Mouse (Mus musculus) liver, embryonic 15.5 days (tissue): ENCODE results near the gene Klhdc8a. TPM values are rescaled to one million over a fixed set of nuclear protein-coding genes. Genes with fewer than 3 reads are reported as not detected.
"Not testable (repeated sequence)": the region's sequence is repeated elsewhere in the genome, so short reads cannot be mapped to it uniquely, and the experiment has no call there.

Experiments
- ATAC-seq: fragments of 200-750 bp; cut with Nextera tagmentation; 2 replicates; pipeline ENCODE4 v1.8.0; 2017; ENCODE audit warnings: moderate number of reproducible peaks, mild to moderate bottlenecking, moderate library complexity; ENCODE audit not compliant: insufficient read depth
- H3K27ac ChIP-seq: fragments of 300-500 bp; sonication (generic); replicated peaks from 2 replicates; pipeline ENCODE4 v1.5.1; 2015; ENCODE audit warnings: mild to moderate bottlenecking, inconsistent platforms
- H3K27me3 ChIP-seq: fragments of 300-500 bp; sonication (generic); 2 replicates; pipeline ENCODE4 v1.6.1; 2015; ENCODE audit warnings: mild to moderate bottlenecking, inconsistent platforms
- H3K36me3 ChIP-seq: fragments of 300-500 bp; sonication (generic); replicated peaks from 2 replicates; pipeline ENCODE4 v1.6.1; 2015; ENCODE audit warnings: moderate library complexity, mild to moderate bottlenecking, inconsistent platforms
- H3K4me1 ChIP-seq: fragments of 300-500 bp; sonication (generic); replicated peaks from 2 replicates; pipeline ENCODE4 v1.6.1; 2015; ENCODE audit warnings: inconsistent platforms
- H3K4me2 ChIP-seq: fragments of 300-500 bp; sonication (generic); 2 replicates; pipeline ENCODE4 v1.6.1; 2015; ENCODE audit warnings: moderate library complexity, mild to moderate bottlenecking, inconsistent platforms
- H3K4me3 ChIP-seq: fragments of 300-500 bp; sonication (generic); replicated peaks from 2 replicates; pipeline ENCODE4 v1.5.1; 2015; ENCODE audit warnings: mild to moderate bottlenecking, inconsistent platforms
- H3K9ac ChIP-seq: fragments of 300-500 bp; sonication (generic); 2 replicates; pipeline ENCODE4 v1.6.1; 2015; ENCODE audit warnings: moderate library complexity, mild to moderate bottlenecking, inconsistent platforms
- H3K9me3 ChIP-seq: fragments of 300-500 bp; sonication (generic); replicated peaks from 2 replicates; pipeline ENCODE4 v1.6.1; 2016; ENCODE audit warnings: inconsistent platforms
- WGBS: fragments of 180-500 bp; shearing (Covaris S2); methylation state at CpG from one replicate; pipeline ENCODE4 v1.1.7; 2015; ENCODE audit warnings: mixed read lengths; ENCODE audit not compliant: insufficient replicate concordance; 5-methylcytosine and 5-hydroxymethylcytosine counted together
- polyA plus RNA-seq: library from polyadenylated mRNA; unstranded; fragments of >200 nt; fragmentation: Nextera tagmentation; extraction: Ambion mirVana; gene quantifications from 2 replicates; pipeline ENCODE4 v1.2.1, GENCODE M21; 2015

The Klhdc8a gene
- polyA plus RNA-seq, 1 experiment from 2014 or later: 0.07 TPM

GRCm38 (mm10) chr1:132271237-132271636, 27.2 kb upstream of the Klhdc8a start:
- WGBS: 55% methylated on average over 3 of the region's 3 CpGs
- H3K9me3 ChIP-seq: no peaks in the 10 kb centered on the region

DNA sequence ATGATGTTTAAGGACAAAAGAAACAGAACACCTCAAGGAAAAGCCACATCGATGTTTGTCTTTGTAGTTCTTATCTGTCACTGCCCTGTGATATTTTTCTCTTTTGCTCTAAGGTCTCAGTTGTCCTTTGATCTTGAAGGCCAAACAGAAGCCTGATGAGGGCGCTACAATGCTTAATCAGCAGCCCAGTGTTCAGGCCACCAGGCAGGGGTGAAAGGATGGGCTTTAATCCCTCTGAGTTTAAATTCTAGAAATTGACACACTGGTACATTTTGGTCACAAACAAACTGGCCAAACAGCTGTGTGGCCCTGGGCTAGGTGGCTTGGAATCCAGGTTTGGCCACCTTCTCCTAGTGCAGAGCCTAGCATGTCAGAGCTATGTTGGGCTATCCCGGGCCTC, 21.7 kb upstream of the Klhdc8a start:
- Histone ChIP-seq H3K4me3 (no peak overlapping the region), H3K36me3 (no peaks in the 10 kb centered on the region), H3K9ac (no peak overlapping the region), H3K4me2 (no peak overlapping the region), H3K27ac (no peak overlapping the region), H3K9me3 (no peaks in the 10 kb centered on the region), H3K4me1 (no peaks in the 10 kb centered on the region), H3K27me3 (peaks cover 2% of the 10 kb centered on the region; the same call in 1 of the 2 replicates)
- no peak for ATAC-seq
- 48% methylated on average over 3 of the region's 3 CpGs for WGBS

More at GRCm38 (mm10) chr1:132271237-132271636, 27.2 kb upstream of the Klhdc8a start:
- no peak overlapping the region for H3K9ac ChIP-seq
- H3K4me3 ChIP-seq: no peak overlapping the region
- H3K4me2 ChIP-seq: no peak overlapping the region
- H3K36me3 ChIP-seq: no peaks in the 10 kb centered on the region
- no peak for ATAC-seq
- H3K27me3 ChIP-seq: peaks cover 6% of the 10 kb centered on the region; the same call in 1 of the 2 replicates
- H3K27ac ChIP-seq: no peak overlapping the region
- no peaks in the 10 kb centered on the region for H3K4me1 ChIP-seq

DNA sequence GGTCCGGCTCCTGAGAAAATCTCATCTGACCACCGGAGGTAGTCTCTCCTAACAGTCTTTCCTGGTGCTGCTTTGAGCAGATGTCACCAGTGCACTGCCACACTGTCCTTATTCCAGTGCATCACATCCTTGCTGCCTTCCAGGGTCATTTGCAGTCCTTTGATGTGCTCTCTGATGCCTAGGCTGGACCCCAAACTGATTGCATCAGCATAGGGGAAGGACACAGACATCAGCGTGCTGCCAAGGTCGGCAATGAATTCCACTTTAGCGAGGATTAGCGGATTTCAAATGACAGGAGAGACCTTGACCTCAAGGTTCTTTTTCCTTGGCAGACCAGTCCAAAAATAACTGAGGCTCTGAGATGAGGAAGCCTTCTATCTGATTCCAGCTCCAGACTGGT, 21.3 kb upstream of the Klhdc8a start:
- no peak overlapping the region for H3K4me2 ChIP-seq
- H3K9ac ChIP-seq: no peak overlapping the region
- H3K27me3 ChIP-seq: peaks cover 2% of the 10 kb centered on the region; the same call in 1 of the 2 replicates
- H3K4me3 ChIP-seq: no peak overlapping the region
- 59% methylated on average over 6 of the region's 6 CpGs for WGBS
- H3K27ac ChIP-seq: no peak overlapping the region
- no peaks in the 10 kb centered on the region for H3K36me3 ChIP-seq
- H3K4me1 ChIP-seq: no peaks in the 10 kb centered on the region
- ATAC-seq: no peak
- H3K9me3 ChIP-seq: no peaks in the 10 kb centered on the region

- 60% methylated on average over 6 of the region's 6 CpGs for WGBS
- not testable (repeated sequence) for H3K9ac ChIP-seq, H3K9me3 ChIP-seq, H3K4me2 ChIP-seq, ATAC-seq, H3K27ac ChIP-seq, H3K4me3 ChIP-seq, H3K4me1 ChIP-seq, H3K36me3 ChIP-seq, H3K27me3 ChIP-seq
Measured at GRCm38 (mm10) chr1:132280636-132281035, 17.8 kb upstream of the Klhdc8a start.

DNA sequence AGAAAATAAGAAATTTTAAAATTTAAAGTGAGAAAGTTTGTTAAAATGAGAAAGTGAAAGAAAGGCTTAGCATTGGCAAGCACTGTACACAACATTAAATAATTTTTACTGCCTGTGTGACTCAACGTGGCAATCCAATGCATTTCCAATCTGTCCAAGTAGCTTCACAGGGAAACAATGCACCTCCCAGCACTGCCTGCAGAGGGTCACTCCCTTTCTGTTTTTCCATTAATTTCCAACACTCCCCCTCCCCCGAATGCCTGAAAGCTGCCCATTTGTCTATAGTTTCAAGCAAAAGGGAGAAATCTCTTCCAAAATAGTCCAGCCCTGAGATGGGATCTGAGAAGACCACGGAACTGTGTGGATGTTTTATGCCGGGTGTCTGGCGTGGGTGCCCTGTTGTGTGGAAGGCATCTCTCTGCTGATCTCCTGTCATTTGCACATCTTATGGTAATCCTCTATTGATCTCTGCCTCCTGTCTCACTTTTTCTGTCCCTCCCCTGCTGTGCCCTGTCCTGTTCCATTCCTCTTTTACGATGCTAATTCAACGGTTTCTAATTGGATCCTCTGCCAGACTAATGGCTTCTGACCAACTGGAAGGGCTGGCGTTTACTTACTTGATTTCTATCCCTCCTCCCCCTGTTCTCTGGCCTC, 16.8 kb upstream of the Klhdc8a start:
- no peak overlapping the region for H3K27ac ChIP-seq
- no peak for ATAC-seq
- 43% methylated on average over 8 of the region's 8 CpGs for WGBS

DNA sequence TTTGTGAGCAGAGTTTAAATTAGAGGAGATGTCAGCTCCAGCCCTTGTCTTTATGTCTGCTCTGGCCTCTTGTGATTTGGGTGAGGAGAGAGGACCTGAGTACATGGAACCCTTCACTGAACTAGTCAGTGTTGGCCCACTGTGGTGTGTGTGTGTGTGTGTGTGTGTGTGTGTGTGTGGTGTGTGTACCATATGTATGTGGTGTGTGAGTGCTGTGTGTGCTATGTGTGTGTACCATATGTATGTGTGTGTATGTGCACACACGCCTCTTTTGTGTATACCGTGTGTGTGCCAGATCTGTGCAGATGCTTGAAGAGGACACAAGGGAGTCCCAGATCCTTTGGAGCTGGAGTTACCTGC, 16.3 kb upstream of the Klhdc8a start:
- 73% methylated on average over 2 of the region's 2 CpGs for WGBS
- Histone ChIP-seq H3K9ac (no peak overlapping the region), H3K9me3 (no peaks in the 10 kb centered on the region), H3K27ac (no peak overlapping the region), H3K36me3 (no peaks in the 10 kb centered on the region), H3K27me3 (peaks cover 6% of the 10 kb centered on the region; the same call in 1 of the 2 replicates), H3K4me3 (no peak overlapping the region), H3K4me2 (no peak overlapping the region), H3K4me1 (no peaks in the 10 kb centered on the region)
- ATAC-seq: no peak

More for the DNA sequence above, 16.8 kb upstream of the Klhdc8a start:
- Histone ChIP-seq H3K4me1 (no peaks in the 10 kb centered on the region), H3K9me3 (no peaks in the 10 kb centered on the region), H3K4me2 (no peak overlapping the region), H3K4me3 (no peak overlapping the region), H3K9ac (no peak overlapping the region), H3K27me3 (peaks cover 6% of the 10 kb centered on the region; the same call in 1 of the 2 replicates), H3K36me3 (no peaks in the 10 kb centered on the region)

GRCm38 (mm10) chr1:132283018-132283417, 15.4 kb upstream of the Klhdc8a start:
- ATAC-seq: no peak

DNA sequence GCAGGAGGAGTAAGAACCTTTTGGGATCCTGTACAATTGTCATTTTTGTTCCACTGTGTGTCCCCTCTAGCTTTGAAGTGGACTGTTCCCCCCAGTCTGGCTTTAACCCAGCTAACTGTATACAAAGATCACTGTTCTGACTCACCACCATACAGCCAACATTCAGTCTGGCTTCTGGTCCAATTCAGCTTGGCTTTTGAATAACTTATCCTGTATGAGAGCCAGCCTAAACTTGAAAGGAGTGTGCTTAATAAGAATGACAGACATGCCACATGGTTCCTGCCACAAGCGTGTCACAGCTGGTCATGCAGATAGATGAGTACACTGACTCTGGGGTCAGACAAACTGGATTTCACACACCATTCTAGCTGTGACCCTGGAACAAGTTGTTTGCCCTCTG, 11.7 kb upstream of the Klhdc8a start:
- Histone ChIP-seq H3K27me3 (peaks cover 11% of the 10 kb centered on the region; the same call in 1 of the 2 replicates), H3K27ac (no peak overlapping the region), H3K4me1 (no peaks in the 10 kb centered on the region), H3K36me3 (no peaks in the 10 kb centered on the region), H3K9me3 (no peaks in the 10 kb centered on the region), H3K4me3 (no peak overlapping the region), H3K4me2 (no peak overlapping the region), H3K9ac (no peak overlapping the region)
- 63% methylated on average over 1 of the region's 1 CpGs for WGBS
- no peak for ATAC-seq

More at GRCm38 (mm10) chr1:132283018-132283417, 15.4 kb upstream of the Klhdc8a start:
- 67% methylated on average over 13 of the region's 13 CpGs for WGBS
- H3K9me3 ChIP-seq: no peaks in the 10 kb centered on the region
- no peaks in the 10 kb centered on the region for H3K36me3 ChIP-seq
- no peak overlapping the region for H3K4me2 ChIP-seq
- no peaks in the 10 kb centered on the region for H3K4me1 ChIP-seq
- no peak overlapping the region for H3K4me3 ChIP-seq
- H3K9ac ChIP-seq: no peak overlapping the region
- no peak overlapping the region for H3K27ac ChIP-seq
- H3K27me3 ChIP-seq: peaks cover 10% of the 10 kb centered on the region; the same call in 1 of the 2 replicates

- H3K4me1 ChIP-seq: no peaks in the 10 kb centered on the region
- H3K27me3 ChIP-seq: peaks cover 11% of the 10 kb centered on the region; the same call in 1 of the 2 replicates
- ATAC-seq: no peak
- no peaks in the 10 kb centered on the region for H3K36me3 ChIP-seq
- H3K4me2 ChIP-seq: no peak overlapping the region
- no peak overlapping the region for H3K9ac ChIP-seq
- WGBS: 62% methylated on average over 2 of the region's 2 CpGs
- no peaks in the 10 kb centered on the region for H3K9me3 ChIP-seq
- H3K4me3 ChIP-seq: no peak overlapping the region
- no peak overlapping the region for H3K27ac ChIP-seq
Measured at GRCm38 (mm10) chr1:132287445-132287844, 11.0 kb upstream of the Klhdc8a start.

- Histone ChIP-seq H3K9ac (no peak overlapping the region), H3K36me3 (no peaks in the 10 kb centered on the region), H3K27ac (no peak overlapping the region), H3K4me3 (no peak overlapping the region), H3K9me3 (no peaks in the 10 kb centered on the region), H3K4me2 (no peak overlapping the region), H3K4me1 (no peaks in the 10 kb centered on the region), H3K27me3 (peaks cover 11% of the 10 kb centered on the region; the same call in 1 of the 2 replicates)
- WGBS: 35% methylated on average over 11 of the region's 11 CpGs
- ATAC-seq: no peak
Measured at GRCm38 (mm10) chr1:132287991-132288451, 10.4 kb upstream of the Klhdc8a start.

- H3K9me3 ChIP-seq: no peaks in the 10 kb centered on the region
- no peak overlapping the region for H3K4me3 ChIP-seq
- H3K36me3 ChIP-seq: no peaks in the 10 kb centered on the region
- WGBS: 70% methylated on average over 6 of the region's 6 CpGs
- H3K27ac ChIP-seq: no peak overlapping the region
- H3K4me1 ChIP-seq: no peaks in the 10 kb centered on the region
- H3K4me2 ChIP-seq: no peak overlapping the region
- H3K27me3 ChIP-seq: peaks cover 15% of the 10 kb centered on the region; the same call in 1 of the 2 replicates
- H3K9ac ChIP-seq: no peak overlapping the region
- ATAC-seq: no peak
Measured at GRCm38 (mm10) chr1:132289965-132290364, 8.5 kb upstream of the Klhdc8a start.
